Mouse (Mus musculus) bone marrow, adult 2 months (tissue): ENCODE results near the gene Vmn2r83.

Experiments
- CTCF ChIP-seq: fragments of 200-500 bp; IDR thresholded peaks from 2 replicates; pipeline ENCODE4 v1.5.1; 2011; ENCODE audit warnings: low read length, control low read depth; ENCODE audit not compliant: control insufficient read depth, insufficient read depth
- POLR2A ChIP-seq: fragments of 200-500 bp; IDR thresholded peaks from 2 replicates; pipeline ENCODE4 v1.6.1; 2011; ENCODE audit warnings: low read depth, mild to moderate bottlenecking, control low read depth, low read length, borderline replicate concordance; ENCODE audit not compliant: control insufficient read depth

- TF ChIP-seq CTCF: no peak
- no peak for TF ChIP-seq POLR2A
These were observed 66.9 kb downstream of the Vmn2r83 start for GRCm38 (mm10) chr10:79535431-79535830.
